Mouse (Mus musculus) layer of hippocampus, adult 9-10 months (tissue): ENCODE results near the gene Rara.
A peak's percentile ranks its signal among the peaks of the same experiment; 100 is the strongest.
"Not testable (repeated sequence)": the region's sequence is repeated elsewhere in the genome, so short reads cannot be mapped to it uniquely, and the experiment has no call there.

Source experiments
- DNase-seq: peaks from one replicate; pipeline ENCODE4 v3.0.0; 2022; ENCODE audit warnings: low spot score

The Rara gene

GRCm38 (mm10) chr11:98927438-98928076 is at the start of gene Rara:
Gene Rara, plus strand, starts transcription at chr11:98927818.
- no peak for DNase-seq

- DNase-seq, result no peak
These were observed 39.9 kb upstream of the Rara start for GRCm38 (mm10) chr11:98887703-98888102.

- no peak for DNase-seq
These were observed 38.5 kb upstream of the Rara start for GRCm38 (mm10) chr11:98889077-98889476.

- no peak for DNase-seq
These were observed 37.6 kb upstream of the Rara start for GRCm38 (mm10) chr11:98889977-98890376.

DNA sequence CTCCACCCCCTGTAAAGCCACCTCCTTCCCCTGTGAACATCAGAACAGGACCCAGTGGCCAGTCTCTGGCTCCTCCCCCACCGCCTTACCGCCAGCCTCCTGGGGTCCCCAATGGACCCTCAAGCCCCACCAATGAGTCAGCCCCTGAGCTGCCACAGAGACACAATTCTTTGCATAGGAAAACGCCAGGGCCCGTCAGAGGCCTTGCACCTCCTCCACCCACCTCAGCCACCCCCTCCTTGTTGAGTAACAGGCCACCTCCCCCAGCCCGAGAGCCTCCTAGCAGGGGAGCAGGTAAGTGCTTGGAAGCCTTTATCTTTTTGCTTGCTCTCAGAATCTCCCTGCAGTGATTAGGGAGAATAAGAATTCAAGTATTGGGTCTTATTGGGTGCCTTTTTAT is 35.2 kb upstream of the Rara start:
- DNase-seq, result no peak

DNA sequence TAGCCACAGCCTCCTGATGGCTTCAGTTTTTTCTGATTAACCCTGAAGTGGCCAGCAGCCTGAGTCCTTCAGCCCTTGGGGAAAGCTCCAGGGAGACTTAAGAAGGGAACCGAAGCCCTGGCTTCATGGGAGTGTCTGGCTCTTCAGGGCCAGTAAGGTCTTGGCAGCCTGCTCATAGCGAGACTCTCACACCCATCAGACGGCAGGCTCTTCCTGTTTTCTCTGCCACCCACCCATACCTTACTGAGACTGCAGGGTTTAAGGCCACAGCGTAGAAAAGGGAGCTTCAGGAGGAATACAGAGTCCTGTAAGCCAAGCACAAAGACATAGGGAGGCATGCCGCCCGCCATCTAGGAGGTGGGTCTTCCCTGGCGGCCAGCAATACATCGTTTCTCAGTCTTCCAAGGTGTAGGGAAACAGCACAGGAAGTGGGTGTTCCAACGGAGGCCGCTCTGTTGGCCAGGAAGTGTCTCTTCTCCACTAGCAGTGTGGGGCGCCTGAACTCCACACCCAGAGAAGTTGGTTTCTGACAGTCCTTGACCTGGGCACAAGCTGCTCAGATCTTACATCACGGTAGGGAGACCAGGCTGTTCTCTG is 27.0 kb upstream of the Rara start:
- no peak for DNase-seq

- DNase-seq, result no peak
These were observed 24.9 kb upstream of the Rara start for GRCm38 (mm10) chr11:98902621-98903245.

- no peak for DNase-seq
These were observed 23.0 kb upstream of the Rara start for GRCm38 (mm10) chr11:98904577-98904976.

DNA sequence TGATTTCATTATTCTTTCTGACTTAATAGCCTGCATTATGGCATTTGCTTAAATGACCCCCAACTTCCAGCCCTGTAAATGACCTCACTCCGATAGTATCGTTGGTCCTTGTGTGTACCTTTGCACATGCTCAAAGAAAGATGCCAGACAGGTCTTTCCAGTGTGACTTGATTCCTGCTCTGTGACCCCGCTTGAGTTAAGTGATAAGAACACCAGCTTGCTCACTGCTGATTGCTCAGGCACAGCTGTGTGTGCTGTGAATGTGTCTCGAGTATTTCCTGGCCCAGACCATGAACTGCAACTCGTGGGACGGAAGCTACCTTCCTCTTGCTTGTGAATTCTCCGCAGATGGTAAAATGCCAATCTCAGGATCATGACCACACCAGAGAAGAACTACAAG is 22.6 kb upstream of the Rara start:
- no peak for DNase-seq

DNA sequence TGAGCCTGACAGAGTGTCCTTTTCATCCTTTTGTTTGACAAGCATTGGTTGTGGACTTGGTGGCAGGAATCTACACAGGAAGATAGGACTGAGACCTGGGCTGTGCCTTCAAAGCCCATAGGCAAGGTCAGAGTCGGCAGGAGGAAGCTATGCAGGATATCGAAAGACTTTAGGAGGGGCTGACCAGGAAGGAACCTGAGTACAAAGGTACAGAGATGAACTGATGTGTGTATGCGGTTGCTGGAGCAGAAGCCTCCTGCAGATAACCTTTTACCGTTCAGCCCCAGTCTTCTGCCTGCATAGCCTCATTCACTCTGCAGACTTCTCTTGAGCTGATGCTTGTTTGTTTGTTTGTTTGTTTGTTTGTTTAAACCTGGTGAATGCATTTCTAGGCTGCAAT is 22.0 kb upstream of the Rara start:
- DNase-seq, result no peak

DNA sequence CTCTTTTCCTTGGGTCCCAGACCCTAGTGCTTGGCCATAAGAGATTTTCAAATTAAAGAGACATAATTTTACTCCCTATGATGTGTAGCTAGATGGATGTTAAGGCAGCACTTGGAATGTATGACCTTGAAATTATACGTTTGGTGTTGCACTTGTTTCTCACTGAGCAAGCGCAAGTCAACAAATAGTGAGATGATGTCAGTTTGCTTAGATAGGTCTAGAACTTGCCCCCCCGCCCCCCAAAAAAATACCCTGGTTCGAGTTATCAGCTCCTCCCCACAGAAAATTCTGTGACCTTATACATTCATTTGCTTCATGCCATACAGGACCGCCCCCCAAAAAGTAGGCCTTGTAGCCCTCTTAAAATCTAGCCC is 20.6 kb upstream of the Rara start:
- DNase-seq, result no peak

- peak; percentile 79 for DNase-seq
These were observed 20.0 kb upstream of the Rara start, which contains the start of gene Cdc6 for GRCm38 (mm10) chr11:98907437-98908173. Gene Cdc6, plus strand, starts transcription at chr11:98907801.

GRCm38 (mm10) chr11:98909654-98910053 is 18.0 kb upstream of the Rara start:
- peak; percentile 48 for DNase-seq

- no peak for DNase-seq
These were observed 17.2 kb upstream of the Rara start for GRCm38 (mm10) chr11:98910415-98910814.

DNA sequence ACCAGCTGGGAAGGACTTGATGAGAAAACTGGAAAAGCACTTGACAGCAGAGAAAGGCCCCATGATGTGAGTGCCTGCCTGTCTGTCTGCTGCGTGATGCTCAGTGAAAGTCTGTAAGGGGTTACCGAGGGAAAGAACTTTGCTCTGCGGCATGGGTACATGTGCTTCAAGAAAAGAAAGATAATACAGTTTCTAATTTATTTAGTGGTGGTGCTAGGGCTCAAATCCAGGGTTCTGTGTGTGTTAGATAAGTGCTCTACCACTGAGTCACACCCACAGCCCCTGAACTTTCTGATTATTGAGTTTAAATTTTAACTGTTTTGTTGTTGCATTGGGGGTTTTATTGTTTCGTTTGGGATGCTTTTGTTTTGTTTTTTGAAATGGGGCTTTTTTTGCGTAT is 16.1 kb upstream of the Rara start:
- DNase-seq, result no peak

GRCm38 (mm10) chr11:98914196-98914595 is 13.4 kb upstream of the Rara start:
- DNase-seq, result no peak

- DNase-seq, result not testable (repeated sequence)
These were observed 11.2 kb upstream of the Rara start for GRCm38 (mm10) chr11:98916376-98916775.

DNA sequence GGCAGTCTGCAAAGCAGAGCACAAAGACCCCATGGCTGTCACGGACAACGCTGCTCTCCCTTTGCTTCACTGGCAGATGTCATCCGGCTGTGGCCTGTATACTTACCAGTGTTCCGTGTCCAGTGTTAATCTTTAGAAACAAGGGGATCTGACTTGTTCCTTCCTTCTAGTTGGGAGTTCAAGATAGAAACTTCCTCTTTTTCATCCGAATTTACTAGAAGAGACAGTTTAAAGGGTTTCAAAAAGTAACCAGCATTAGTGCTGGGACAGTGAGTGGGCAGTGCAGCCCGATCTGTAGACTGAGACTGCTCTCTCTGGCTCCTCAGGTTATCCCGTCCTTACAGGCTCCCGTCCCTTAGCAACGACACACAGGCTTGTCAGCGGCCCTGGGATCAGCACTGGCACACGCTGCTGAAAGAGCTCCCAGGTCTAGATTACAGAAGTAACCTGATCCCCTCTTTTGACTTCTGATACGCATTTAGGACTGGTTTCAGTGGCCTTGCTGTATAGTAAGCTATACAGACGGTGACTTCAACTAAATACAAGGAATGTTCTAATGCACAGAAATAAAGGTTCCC is 10.1 kb upstream of the Rara start:
- DNase-seq, result no peak

- DNase-seq, result no peak
These were observed 9.4 kb upstream of the Rara start for GRCm38 (mm10) chr11:98918231-98918630.

DNA sequence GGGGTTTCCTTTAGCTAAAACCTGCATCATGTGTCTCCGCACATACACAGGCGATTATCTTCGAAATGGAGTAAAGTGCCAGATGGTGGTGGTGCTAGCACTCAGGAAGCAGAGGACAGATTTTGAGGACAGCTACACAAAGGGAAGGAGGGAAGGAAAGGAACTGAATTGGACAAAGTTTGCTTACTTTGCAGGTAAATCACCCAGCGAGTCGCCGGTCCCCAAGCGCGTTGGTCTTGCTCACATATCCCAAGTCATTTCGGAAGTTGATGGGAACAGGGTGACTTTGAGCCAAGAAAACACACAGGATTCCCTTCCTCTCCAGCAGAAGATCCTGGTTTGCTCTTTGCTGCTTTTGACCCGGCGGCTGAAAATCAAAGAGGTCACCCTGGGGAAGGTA is 8.6 kb upstream of the Rara start:
- no peak for DNase-seq

GRCm38 (mm10) chr11:98921813-98922212 is 5.8 kb upstream of the Rara start:
- DNase-seq, result not testable (repeated sequence)

- not testable (repeated sequence) for DNase-seq
These were observed 5.3 kb upstream of the Rara start for GRCm38 (mm10) chr11:98922307-98922706.
